Mouse (Mus musculus): ENCODE measurements around the gene Itga8.
A peak's percentile ranks its signal among the peaks of the same experiment; 100 is the strongest.

The Itga8 gene

DNA sequence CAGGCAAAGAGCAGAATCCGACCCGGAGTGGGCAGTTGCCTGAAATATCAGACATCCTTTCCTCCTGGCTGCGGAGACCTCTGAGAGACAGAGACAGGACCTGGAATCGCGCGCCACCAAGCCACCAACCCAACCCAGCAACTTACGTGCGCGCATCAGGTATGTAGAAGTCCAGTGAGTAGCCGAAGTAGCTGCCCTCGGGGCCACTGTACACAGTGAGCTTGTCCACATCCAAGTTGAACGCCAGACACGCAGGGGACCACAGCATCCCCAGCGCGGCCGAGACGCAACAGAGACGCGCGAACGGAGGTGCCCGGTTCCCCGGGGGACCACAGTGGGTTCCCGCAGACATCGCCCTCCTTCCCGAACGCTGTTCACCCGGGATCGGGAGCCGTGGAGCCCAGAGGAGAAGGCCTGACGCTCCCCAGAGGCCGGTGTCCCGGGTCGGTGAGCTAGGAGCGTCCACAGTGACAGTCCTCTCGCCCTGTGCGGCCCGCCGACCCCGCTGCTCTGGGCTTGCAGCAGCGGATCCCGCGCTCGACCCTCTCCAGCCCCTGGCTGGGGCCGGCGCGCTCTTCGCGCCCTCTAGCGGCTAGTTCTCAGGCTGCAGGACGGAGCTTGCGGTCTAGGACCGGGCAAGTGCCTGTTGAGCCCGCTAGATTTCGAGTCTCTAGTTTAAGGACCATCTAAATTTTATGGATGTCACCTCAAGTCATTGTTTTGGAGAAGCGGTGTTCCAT is at the start of gene Itga8:
Gene Itga8 (minus strand): TSS at position 492 of the 740 bp plus-strand sequence.
- peak; percentile 66 to 68 for DNase-seq

DNA sequence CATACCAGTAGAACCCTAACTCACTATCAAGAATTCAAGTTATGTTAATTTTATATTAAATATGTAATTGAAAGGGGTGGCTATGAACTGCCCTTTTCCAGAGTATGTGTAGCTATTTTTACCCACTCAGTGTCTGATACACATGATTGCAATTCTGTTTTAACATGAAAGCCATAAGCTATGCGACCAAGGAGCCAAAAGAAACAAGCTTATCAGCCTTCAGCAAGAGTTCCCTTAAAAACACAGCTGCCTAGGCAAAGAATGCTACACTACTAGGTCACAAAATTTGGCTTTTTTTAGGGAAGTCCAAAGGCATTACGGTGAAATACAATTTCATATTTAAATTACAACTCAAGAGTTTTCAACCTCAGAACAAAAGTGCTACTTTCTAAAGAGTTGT is 47.2 kb upstream of the Itga8 start:
- DNase-seq, result no peak

DNA sequence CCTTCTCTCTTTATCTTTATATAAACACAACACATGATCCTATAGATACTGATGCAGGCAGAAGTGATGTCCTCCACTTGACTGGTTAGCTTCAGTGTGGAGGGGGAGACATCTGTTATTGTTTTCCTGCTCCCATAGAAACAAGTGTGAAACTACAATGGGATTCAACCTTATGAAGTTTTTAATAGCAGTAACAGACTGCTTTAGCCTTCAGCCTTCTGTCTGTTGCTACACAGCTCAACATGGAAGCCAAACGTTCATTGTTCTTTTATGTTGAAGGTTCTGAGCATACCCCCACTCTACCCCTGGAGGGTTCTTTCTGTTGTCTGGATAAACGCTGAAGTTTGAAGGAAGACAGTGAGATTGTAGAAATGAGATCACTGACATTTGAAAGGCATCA is 30.2 kb upstream of the Itga8 start:
- no peak for DNase-seq

DNA sequence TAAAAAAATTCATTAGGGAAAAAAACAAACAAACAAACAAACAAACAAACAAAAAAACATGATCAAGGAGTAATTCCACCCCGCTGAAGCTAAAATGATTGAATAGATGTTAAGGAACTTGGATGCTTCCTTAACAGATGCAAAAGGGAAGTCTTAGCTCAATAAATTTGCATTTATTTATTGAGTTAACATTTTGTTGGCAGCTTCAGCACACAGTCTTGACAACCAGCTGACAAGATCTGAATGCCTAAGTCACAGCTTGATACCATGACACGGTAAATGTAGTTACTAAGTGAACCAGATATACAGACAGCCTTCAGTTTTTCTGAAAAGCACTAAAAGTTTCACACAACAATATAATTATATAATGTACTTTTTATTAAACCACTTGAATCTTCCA is 27.9 kb upstream of the Itga8 start:
- DNase-seq, result no peak

DNA sequence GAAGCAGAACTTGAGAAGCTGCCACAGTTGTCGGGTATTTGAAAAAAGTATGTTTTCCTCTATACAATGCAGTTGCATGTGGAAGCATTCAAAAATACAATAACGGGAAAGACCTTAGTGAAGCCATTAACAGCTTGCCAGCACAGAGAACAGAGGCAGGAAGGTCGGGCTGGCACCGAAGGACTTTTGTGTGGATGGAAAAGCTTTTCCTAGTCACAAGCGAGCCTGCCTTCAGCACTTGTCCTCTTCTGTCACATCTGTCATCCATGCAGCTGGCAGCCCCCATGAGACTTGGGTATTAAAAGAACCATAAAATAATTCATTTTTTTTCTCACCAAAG is 27.3 kb upstream of the Itga8 start:
- no peak for DNase-seq

DNA sequence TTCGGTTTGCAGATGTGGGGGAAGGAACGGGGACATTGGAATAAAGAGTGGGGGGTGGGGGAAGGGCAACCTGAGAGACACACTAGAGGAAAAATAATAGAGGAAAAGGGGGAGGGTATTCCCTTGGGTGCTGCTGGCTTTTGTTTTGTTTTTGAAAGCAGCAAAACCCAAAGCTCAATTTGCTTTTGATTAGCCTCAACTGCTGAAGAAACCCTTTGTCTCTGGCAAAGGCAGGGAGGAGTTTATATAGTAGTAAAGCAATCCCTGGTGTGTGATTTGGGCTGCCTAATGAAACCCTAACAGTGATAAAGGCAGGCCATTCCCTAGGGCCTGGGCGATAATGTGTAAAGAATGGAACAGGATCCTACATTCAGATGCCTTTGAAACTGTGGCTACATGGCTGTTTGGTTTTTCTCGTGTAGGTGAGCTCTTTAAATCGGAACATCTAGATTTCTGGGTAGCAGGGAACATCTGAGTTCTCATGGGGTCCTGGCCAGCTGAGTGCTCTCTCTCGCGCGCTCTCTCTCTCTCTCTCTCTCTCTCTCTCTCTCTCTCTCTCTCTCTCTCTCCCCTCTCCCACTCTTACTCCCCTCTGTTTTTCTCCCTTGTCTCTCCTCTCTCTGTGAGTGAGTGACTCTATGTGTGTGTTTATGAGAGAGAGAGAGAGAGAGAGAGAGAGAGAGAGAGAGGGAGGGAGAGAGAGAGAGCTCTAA is 26.8 kb upstream of the Itga8 start:
- no peak for DNase-seq

DNA sequence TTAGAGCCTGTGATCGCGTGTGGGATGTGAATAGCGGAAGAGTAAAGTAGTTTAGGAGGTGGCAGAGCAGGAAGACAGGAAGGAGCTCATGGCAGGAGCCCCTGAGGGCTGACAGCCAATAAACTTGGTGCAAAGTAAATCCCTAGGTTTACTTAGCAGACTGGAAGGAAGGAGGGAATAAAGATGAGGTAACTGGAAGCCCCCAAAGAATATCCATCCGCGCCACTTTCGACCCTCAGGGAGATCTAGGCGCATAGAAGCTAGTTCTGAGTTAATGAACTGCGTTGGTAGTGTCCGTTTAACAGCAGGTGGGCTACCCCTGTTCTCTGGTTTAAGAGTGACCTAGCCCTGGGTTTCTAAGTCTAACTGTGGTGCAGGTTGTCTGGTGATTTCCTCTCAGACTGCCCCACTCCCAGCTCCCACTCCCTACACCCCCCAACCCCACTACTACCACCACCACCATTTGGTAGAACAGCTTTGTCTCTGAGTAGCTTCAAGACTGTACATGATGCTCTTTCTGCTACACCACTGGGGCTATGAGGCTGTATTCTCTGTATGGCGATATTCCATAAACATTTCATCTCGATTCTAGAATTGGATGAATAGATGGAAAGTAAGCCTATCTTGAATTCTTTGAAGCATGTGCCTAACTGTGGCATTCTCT is 26.1 kb upstream of the Itga8 start:
- no peak for DNase-seq

DNA sequence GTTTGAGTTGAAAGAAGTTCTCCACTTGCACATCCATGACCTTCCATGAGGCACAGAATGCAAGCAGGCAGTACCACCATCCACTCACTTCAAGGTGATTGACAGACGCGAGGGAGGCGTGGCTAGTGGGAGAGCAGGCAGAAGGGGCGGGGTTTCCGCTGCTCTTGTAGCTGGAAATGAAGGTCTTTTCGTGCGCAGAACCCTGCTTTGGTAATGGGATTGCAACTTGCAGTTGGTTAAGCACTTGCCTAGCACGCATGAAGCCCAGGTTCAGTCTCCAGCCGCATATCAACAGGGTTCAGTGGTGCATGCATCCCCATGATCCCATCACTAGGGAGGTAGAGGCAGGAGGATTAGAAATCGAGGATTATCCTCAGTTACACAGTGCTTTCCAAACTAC is 25.5 kb upstream of the Itga8 start:
- no peak for DNase-seq

DNA sequence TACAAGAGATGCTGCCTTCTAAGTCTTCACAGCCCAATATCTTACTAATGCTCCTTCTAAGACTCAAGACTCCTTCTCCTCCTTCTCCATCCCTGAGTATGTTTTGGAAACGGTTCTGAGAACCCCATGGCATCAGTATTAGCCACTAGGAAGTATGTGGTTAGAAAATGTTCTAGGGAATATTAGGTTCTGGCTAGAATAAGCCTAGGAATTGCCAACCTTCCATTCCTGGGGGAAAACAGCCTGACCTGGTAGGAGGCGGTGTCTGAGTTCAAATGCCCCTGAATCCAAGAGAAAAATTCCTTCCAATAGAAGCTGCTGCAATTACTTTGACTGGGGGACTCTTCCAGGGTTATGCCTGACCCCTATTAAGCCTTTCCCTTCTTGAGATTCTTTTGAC is 24.1 kb upstream of the Itga8 start:
- DNase-seq, result no peak

DNA sequence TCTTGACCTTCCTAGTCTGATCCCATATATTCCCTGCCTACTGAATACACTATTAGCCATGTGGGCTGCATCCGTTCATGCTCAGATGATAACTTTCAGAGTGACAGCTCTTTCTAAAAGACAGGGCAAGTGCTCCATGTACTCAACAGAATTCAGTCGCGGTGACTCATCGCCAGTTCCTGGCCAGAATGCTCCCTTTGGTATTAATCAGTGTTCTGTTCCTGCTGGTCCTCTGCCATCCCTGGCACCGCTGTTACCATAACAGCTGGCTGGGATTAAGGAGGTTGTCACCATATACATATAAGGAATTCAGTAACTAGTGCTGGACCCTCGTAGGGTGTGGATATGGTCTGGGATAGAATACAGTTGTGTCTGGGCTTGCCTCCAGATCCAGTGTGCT is 23.7 kb upstream of the Itga8 start:
- no peak for DNase-seq

DNA sequence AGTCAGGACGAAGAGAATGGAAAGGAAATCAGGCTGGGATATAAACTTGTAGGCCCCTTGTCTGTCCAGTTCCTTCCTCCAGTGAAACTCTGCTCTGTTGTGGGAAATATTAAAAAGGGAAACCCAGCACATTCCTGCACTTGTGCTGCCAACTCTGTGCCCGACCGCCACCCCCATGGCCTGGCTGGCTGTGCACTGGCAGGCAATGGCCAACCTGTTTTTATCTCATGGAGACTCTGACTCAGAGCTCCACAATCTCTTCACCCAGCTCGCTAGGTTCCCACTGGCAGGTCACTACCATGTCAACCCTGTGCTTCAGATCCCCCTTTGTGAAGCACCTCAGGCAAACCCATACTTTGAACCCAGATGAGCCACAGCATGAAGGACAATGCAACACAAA is 19.2 kb upstream of the Itga8 start:
- DNase-seq, result no peak

DNA sequence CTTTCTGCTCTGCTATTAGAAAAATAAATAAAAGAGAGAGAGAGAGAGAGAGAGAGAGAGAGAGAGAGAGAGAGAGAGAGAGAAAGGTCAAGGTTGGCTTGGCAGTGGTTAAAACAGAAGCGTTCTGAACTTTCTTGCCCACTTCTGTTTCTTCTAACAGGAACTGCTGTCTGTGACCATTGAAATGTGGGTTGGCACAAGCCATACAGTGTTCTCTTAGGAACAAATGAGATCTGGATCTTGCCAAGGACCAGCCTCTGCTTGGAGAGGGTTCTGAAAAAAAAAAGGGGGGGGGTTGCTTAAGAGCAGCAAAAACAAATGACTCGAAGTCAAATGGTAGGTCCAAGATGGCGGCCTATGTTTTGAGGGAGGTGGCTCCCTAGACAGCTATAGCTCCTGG is 17.0 kb upstream of the Itga8 start:
- no peak for DNase-seq

DNA sequence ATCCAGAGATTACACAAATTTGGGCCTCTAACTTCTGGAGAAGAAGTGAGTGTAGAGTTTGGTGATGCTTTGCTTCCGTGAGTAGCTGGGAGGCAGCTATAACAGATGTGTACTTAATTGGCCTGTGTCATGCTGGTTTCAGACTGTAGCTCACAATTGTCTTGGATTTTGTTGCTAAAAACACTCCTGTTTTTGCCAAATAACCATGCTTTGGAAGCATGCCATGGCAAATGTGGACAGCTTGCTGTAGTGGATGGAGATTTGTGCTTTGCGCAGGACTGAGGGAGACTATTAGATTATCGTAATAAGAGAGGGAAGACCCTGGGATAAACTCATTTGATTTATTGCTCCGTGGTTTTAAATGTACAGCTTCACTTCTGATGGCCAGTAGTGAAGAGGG is 16.3 kb upstream of the Itga8 start:
- no peak for DNase-seq

DNA sequence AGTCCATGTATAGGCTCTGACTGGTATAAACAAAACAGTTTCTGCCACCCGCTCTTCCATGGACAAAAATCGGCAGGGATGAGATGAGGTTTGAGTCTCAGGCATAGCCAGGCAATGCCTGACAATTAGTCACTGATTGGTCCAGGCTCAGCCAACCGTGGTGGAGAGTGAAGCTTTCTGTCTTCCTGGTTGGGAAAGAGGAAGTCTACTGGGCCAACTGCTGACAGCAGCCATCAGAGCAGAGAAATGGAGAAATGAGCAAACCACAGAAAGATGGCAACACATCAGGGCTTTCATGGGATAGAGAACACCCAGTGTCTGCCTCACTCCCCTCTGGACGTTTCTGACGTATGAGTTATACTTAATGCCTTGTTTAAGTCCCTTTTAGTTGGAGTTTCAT is 15.6 kb upstream of the Itga8 start:
- DNase-seq, result no peak

DNA sequence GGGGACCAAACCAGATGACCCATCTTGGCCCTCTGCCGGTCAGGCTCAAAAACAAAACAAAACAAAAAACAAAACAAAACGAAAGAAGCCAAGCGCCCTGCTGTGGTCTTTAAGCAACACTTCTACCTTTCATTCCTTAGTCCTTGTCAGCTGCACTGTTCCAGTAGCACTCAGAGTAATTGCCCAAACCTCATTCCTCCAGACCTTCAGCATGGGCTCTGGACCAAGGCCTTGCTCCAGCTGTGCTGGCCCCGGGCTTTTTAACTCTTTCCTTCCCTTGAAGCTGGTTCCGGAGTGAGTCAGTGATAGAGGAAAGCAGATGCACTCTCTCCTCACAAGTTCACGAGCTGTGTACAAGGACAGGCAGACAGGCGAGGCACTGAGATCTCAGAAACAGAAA is 14.6 kb upstream of the Itga8 start:
- no peak for DNase-seq

DNA sequence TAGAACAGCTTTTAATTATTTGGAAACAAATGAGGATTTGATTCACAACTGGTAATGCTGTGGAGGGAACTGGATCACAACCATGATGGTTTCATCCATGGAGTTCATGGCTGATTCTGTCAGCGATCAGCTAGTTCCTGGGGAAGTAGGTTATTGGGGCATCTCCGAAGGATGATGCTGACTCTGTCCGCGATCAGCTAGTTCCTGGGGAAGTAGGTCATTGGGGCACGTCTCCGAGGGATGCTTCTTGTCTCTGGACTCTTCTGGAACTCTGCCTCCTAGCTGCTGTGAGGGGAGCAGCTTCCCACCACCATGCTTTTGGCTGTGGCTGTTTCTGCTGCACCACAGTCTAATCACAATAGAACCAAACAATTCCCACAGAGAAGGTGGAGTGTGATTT is 12.3 kb upstream of the Itga8 start:
- no peak for DNase-seq

DNA sequence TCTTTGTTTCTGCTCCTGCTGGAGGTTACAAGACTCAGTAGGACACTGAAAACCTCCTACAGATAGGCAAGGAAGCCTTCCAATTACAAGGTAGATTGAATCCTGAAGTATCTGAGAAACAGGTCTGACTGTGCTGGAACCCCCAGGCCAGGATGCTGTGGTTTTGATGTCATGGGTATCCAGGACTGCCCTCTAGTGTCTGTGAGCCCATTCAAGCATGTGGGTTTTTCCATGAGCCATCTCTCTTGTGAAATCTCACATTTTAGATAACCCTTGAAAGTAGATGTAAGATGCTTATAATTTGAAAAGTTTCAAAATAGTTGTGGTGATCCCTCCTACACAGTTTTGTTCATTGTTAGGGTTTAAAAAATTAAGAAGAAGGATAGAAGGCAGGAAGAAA is 6.7 kb upstream of the Itga8 start:
- no peak for DNase-seq

DNA sequence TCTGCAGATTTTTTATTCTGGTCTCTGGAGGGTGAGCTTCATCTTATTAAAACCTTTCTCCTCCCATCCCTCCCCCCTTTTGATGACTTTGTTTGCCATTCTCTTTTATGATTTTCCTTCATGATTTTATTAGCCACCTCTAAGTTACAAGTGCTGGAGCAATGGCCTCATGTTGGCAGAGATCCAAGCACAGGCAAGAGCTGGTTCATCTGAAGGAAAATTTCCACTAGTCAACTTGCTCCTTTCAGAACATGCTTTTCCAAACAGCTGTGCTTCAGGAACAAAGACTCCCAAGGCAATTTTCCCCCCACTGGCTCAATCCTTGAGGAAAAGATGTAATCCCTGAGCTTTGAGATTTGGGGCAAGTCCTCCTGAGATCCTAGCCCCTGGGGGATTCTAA is 5.6 kb upstream of the Itga8 start:
- DNase-seq, result no peak

DNA sequence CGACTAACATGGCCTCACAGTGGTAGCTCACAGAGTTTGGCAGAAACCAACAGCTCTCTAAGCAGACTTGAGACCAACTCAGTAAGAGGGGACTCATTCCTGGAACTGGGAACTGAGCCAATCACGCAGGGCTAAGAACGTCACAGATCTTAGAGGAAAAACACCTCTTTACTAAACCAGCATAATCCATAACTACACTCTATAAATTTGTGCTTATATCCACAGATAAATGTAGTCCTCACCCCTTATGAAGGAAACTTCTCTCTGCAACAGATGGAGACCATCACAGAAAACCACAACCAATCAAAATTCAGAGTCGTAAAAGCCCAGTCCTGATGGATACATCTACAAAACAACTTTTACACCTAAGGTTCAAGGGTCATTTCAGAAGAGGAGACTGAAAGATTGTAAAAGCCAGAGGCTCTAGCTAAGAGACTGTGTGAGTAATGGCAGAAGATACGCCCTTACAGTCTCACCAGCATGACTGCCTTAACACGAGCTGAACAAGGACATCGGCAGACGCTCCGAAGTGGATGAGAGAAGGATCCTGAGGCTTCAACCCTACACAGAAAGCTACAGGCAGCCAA is 3.4 kb upstream of the Itga8 start:
- no peak for DNase-seq

DNA sequence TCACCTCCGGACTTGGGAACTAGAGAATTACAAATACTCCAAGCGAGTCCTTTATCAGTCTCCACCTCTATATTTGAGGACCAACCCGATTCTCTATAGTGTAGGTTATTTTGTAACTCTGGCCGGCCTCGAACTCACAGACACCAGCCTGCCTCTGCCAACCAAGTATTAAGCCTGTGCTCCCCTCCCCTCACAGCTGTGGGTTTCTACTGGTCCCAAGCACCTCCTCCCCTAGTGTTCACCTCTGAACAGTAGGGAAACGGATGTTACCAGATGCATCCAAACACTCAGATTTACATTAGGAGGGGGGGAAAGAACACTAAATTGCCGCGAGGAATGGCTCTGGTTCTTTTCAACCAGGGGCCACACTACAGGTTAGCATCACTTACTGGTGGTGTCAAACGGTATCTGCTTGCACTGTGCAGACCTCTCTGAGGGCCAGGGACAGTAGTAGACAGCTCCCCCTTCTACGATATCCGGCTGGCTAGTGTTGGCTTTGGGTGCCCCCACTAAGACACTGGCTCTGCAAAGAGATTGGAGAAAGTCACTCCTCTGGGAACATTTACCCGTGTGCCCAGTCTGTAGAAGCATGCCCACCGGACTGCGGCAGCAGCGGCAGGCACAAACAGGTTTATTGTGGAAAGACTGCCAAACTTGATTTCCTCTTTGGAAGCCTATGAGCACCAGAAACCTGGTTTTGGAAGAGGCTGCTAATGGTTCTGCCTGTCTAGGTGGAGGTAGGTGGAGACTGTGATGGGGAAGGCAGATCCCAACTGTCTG is 1.1 kb downstream of the Itga8 start:
- no peak for DNase-seq

DNA sequence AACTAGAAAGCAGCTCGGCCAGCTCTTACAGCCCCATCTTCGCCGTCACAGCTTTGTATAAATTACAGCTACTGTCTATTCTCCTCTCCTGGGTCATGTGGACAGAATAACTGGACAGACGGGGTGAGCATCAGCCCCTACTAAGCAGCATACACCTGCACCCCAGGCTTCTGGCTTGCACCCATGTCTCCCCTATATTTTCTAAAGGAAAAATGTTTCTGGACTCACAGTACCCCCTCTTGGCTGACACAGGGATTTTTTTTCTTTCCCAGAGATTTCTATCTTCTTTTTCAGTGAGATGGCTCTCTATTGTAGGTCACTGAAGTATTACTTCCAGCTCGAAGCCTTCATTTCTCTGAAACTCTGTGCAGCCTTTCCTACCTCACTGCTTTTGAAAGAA is 4.4 kb downstream of the Itga8 start:
- peak in 1 of 2 experiments; percentile 10 for DNase-seq

DNA sequence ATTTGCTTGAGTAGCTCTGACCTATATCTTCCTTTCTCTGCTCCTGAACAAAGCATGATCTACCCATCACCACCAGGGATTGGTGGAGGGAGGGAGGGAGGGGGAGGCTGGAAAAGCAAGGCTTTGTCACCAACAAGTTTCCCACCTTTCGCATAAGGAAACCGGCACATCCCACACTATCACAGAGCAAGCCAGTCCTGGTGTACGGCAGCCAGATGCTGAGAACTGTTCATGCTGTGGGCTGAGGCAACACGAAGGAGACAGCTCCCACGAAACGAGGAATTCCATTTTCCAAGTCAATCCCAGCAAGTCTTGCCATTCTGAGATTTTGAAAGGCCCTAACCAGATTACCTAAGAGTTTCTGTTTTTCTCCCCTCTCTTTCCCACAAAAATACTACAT is 6.6 kb downstream of the Itga8 start:
- DNase-seq, result no peak

DNA sequence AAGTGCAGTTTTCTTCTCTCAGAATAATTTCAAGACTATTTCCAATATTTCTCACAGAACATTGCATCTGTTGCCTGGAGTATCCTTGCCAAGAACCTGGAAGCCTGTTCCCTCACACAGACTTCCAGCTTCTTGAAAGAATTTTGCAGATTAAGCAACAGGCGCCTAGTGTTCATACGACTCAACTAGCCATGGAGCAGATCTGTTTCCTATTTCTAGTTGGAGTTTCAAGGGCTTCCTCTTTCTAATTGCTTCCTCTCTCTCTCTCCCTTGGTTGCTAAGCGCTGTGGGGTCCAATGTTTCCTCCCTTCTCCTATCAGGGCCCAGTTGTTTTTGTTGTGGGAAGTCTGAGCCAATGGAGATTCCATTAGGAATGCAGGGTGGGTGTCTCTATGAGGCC is 7.7 kb downstream of the Itga8 start:
- no peak for DNase-seq
